Mouse (Mus musculus): ENCODE results near the gene Dtx3.

DNA sequence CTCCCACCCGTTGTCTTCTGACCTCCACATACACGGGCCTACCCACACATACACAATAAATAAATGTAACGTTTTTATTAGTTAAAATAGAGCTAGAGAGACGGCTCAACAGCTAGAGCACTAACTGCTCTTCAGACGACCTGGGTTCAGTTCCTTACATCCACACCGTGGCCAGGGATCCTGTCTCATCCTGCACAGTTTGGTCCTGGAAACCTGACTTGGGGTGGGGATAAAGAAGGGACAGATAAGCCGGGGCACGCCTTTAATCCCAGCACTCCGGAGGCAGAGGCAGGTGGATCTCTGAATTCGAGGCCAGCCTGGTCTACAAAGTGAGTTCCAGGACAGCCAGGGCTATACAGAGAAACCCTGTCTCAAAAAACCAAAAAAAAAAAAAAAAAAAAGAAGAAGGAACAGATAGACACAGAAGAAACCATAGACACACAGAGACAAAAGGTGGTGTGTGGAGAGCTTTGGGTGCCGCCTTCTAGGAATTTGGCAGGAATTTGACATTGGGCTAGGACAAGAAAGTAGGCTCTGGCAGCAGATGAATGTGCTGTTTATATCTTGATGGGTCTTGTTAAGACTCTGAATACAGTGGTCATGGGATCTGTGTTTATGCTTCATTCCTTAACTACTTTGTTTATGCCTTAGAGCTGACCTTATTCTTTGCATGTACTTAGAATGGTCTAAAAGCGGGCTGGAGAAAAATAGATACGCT lies 18.3 kb upstream of the Dtx3 start:
- TF ChIP-seq EP300 (IDR thresholded peaks at IDR 0.05; ENCODE audit: insufficient read depth, low read depth, low read length) (no peak), POLR2A (IDR thresholded peaks at IDR 0.05; ENCODE audit: insufficient read depth, low read length) (no peak)
